Mouse (Mus musculus) gastrocnemius, postnatal 25 days (tissue): ENCODE measurements around the gene Gm20388. TPM values are rescaled to one million over a fixed set of nuclear protein-coding genes. Genes with fewer than 3 reads are reported as not detected.
A peak's percentile ranks its signal among the peaks of the same experiment; 100 is the strongest.

Experiments used
- DNase-seq: peaks from one replicate; pipeline ENCODE4 v3.0.0; 2022
- total RNA-seq, 2 experiments: library from RNA; stranded (reverse); gene quantifications; 1 replicate in 1 of 2; 2 replicates in 1 of 2; pipeline ENCODE4 v1.2.3; 2021

Gene Gm20388
- total RNA-seq, 2 experiments from 2014 or later: 6.7 TPM; not detected in 1

DNA sequence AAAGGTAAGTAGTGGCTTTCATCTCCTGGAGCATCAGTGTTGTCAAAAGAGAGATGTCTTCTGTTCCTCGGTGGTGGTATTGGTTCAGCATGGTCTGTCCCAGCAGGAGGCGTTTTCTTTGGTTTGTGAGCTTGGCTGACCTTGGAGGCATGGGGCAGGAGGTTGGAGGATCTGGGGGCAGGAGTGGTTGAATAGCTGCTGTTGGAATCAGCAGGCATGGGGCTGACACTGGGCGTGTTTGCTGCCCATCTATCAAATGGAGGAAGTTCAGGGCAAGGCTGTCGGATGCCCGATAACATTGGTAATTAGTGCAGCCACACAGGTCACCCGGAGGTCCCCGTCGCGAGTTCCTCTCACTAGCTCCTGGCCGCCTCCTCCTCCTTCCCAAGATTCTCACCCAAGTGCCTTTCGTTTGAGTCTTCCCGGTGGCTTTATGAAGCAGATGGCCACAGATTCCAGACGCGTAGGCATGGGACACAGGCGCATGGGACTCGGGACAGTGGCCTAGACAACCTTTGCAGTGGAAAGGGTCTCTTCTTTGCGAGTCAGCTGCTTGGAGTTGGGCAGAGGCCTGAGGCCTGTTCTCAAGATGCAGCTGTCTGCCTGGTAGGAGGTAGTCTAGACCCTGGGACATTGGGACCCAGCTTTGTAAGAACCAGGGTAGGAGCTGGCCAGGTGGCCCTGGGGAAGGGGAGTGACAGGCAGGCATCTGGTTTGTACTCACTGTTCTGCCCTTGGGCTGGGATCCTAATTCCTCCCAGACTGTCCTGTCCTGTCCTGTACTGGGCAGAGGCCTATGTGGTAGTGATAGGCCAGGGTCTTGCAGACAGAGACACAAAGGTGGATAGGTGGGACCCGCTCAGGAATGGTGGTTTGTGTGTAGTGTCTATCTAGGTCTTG is 320.3 kb downstream of the Gm20388 start:
- no peak for DNase-seq

DNA sequence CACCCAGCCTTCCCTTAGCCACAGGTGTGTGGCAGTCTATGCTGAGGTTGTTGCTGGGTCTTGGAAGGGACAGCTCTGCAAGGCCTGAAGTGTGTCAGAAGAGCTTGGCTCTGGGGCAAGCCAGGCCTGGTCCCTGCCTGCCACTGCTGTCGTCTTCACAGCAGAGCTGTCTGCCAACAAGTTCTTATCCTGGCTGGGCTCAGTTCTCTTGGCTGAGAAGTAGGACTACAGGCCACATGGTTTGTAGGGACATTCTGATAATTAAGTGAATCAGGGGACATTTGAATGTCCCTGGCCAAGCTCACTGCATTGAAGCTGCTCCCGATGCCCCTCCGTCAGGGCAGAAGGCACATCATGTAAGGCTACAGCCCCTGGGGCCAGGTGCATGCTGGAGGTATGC is 321.2 kb downstream of the Gm20388 start:
- peak; percentile 65 for DNase-seq

DNA sequence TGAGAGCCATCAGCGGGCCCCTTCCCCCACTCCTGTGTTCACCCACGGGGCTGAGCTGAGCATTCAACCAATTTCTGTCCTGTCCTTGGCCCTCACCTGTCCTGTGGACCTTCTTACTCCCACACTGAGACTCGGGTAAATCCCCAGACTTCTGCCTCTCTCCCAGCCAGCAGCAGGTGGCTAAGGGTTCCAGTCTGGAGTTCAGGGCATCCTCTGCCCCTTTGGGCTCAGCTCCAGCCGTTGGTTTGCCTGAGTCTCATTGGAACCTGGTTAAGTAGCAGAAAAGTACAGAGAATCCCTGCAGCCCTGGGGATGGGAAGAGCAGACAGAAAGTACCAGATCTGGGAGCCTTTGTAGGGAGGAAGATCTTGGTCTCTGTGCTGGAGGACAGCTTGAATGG is 321.8 kb downstream of the Gm20388 start:
- DNase-seq: no peak

DNA sequence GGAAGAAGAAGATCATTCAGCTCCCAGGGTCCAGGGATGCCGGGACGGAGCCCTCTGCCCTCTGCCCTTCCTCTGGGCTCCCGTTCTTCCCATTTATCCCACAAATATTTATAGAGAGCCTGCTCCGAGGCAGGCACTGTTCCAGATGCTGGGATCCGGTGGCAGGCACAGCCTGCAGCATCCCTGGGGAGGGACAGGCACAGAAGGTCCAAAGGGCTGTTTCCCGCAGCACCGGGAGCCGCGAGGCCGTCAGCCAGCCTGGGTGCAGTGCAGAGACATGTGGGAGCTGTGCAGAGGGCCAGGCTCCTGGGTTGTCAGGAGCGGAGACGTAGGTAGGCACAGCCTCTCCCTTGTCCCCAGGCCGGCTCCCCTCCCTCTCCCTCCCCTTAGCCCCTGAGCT is 322.3 kb downstream of the Gm20388 start:
- no peak for DNase-seq

DNA sequence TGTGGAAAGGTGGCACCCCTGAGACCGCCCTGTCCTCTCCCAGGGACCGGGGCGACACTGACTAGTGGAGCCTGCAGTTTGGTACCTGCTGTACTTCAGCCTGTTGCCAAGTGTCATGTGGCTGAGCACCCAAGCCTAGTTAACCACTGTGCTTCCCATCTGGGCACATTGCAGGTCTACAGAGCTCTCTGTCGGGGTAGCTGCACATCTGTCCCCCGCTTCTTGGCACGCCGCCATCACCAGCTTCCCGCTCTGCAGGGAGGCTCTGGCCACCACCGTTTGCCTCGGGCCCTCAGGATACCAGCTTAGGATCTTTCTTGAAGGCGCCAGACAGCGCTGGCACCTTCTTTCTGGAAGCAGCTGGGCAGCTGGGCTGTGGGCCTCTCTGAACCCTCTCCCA is 323.8 kb downstream of the Gm20388 start:
- DNase-seq: peak; percentile 53

DNA sequence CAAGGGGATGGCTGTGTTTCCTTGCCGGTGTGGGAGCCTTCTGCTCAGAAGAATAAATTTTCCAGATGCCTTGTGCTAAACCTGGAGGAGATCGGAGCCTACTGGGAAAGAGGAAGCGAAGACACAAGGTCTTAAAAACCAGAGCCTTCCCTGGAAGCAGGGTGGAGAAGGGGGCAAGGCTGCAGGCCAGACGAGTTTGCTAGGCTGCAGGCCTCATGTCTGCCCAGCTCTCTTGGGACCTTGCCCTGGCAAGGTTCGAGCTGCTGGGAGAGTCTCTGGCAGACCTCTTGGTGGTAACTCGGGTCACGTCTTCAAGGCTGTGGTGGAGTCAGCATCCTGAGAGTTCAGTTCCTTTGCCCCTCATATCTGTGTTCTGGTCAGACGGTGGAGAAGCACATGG is 324.2 kb downstream of the Gm20388 start:
- DNase-seq: peak; percentile 64

DNA sequence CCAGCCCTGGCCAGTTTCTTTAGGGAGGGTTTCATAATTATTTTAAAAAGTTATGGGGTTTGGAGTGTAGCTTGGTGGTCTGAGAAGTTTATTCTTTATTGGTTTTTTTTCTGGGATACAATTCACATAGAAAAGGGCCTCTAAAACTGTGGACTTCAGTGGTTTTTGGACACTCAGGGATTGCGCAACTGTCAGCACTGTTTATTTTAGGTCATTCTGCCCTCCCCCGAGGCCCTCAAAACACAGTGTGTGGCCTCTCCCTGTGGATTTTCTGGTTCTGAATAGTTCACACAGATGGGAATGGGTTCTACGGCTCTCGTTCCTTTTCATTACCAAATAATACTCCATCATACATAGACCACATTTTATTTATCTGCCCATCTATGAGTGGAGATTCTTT is 332.6 kb downstream of the Gm20388 start:
- DNase-seq: no peak

DNA sequence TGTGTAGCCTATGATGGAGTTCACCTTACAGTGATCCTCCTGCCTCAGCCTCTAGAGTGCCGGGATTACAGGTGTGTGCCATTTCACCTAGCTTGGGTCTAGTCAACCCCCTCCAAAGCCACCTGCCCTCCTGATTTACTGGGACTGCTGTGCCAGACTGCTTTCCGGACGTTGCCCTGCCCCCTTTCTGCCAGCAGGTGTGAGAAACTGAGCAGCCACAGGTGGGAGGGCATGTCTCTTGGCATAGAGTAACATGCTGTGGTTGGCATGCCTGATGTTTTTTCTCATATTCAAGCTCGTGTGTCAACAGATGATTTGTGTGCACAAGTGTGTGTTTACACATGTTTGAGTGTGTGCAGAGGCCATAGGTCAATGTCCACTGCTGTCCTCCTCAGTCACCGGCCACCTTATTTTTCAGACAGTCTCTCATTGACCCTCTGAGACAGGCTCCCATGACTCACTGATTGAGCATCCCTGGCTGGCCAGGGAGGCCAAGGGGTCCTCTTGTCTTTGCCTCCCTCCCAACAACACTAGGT is 333.3 kb downstream of the Gm20388 start:
- DNase-seq: no peak

DNA sequence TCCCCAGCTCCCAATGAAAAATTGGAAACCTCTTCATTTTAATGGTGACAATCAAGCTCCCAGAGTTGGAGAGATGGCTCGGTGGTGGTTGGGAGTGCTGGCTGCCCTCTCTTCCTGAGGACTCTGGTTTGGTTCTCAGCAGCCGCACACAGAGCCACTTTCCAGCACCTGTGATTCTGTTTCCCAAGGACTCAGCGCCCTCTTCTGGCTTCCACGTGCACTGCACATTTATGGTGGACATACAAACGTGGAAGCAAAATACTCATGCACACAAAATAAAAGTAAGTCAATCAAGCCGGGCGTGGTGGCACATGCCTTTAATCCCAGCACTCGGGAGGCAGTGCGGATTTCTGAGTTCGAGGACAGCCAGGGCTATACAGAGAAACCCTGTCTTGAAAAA is 333.9 kb downstream of the Gm20388 start:
- no peak for DNase-seq

DNA sequence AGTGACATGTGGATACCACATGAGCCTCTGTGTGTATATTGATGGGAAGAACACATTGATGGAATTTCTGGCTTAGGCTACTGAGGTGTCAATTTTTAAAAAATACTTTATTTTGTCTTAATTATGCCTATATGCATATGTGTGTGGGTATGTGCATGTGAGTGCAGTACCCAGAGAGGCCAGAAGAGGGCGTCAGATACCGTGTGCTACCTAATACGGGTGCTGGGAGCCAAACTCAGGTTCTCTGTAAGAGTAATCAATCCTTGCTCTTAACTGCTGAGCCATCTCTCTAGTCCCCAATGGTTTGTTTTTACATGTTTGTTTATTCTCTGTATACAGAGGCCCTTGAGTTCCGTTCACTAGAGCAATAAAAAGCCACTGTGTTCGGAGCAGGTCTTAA is 337.0 kb downstream of the Gm20388 start:
- DNase-seq: no peak

DNA sequence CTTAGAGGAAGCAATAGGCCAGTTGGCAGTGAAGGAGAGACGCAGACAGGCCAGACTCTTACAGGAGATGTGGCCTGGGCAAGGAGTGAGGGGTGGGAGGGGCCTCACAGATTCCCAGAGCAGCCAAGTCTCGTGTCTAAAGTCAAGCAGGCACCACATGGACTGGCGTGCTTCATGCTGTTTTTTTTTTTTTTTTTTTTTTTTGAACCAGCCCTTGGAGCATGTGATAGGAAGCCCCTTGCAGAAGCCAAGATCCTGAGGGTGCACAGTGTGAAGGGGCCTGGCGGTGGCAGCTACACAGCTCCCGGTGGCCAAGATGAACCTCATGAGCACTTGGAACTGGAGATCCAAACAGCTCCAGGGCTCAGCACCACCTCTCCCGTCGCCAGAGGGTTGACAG is 337.4 kb downstream of the Gm20388 start:
- DNase-seq: peak; percentile 58

DNA sequence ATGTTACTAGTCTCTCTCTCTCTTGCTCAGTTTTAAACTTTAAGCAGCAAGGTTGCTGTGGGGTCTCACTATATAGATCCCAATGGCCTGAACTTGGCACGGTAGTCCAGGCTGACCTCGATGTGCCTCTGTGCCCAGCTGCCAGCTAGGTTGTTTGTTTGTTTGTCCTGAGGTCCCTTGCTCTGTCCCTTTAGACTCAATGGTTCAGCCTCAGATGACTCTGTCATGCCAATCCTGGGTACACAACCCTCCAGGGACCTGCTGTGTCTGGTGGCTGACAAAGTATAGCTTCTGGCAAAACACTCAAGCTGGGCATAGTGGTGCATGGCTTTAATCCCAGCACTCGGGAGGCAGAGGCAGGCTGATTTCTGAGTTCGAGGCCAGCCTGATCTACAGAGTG is 337.8 kb downstream of the Gm20388 start:
- DNase-seq: no peak

DNA sequence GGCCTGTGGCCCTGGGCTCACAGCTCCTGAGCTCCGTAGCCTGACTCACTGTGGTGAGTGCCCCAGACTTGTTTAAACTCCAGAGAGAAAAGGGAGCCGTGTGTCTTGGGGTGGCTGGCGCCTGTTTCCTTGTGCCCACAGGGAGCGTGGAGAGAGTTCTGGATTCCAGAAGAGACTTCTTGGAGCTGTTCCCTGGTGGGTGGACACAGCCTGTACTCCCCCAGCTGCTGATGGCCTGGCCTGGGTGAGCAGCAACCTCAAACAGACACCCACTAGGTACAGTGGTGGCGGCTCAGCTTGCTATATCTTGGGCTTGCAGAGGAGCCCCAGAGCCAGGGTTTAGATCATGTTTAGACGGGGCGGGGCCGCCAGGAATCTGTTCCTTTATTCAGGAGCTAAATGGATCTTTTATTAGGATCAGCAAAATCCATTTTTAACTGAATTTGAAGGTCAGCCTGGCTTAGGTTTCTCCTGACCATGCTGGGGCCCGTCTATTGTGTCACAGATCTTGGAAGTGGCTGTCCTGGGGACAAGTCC is 339.2 kb downstream of the Gm20388 start:
- DNase-seq: peak; percentile 71

DNA sequence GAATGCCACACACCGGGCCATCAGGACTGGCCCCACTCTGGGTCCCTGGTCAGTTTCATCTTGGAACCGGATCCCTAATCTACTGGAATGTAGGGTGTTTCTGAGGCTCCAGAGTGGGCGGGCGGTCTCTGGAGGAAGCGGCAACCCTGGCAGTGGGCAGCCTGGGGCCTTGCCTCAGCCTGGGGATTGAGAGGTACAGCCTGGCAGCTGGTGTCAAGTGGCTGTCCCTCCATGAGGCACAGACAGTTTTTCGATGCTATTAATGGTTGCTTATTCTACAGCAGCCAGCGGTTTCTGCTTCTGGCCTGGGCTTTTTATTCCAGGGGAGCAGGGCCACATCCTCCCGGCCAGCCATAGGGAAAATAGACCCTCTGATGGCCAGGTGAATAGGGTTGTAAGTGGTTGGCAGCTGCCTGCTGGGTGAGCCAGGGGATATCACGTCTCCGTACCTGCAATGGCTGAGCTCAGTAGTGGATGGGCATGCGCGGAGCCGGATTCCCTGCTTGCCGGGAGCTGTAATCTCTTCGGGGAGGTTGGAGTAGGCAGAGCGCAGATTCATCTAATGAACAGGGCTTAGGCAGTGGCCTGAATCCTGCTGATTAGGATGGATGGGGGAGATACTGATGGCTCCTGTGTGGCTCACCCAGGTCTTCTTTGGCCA is 340.2 kb downstream of the Gm20388 start:
- peak; percentile 58 for DNase-seq

DNA sequence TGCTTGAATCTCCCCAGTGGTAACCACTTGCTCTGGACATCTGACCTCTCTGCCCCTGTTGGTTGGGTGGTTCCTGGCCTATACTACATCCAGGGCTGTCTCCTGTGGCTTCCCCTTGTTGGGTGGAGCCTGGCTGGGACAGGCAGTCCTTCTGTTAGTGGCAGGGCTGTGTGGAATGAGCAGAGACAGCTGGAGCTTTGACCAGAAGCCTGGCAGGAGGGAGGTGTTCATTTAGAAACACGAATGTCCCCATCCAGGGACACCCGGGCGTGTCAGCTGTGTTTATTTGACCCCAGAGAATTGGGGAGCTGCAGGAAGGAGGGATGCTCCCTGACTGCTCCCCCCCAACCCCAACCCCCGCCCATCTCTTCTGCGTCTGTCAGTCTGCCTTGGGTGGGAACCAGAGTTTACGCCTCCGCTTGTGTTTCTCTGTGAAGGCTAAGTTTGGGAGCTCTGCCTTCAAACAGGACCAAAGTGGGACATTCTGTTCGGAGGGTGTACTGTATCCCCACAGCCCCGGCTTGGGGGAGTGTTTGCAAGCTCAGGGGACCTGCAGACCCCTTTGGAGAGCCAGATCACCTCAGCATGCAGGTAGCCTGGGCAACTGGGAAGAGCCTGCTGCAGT is 340.9 kb downstream of the Gm20388 start:
- DNase-seq: peak; percentile 85

DNA sequence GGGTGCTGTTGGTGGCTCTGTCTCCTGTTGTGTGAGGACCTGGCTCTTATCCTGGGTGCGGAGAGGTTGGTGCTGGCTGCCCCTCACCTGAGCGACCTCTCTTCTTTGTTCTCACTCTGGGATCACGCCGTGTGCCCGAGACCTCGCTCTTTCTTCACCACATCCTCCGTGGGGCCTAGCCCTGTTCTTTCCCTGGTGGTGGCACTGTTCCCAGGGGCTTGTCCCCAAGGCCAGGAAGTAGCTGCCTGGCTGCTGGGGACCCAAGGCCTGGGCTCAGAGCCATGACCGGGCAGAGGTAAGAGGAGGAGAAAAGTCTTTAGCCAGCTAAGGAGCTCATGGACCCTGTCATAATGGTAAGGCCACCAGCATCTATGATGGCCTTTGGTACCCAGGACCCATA is 343.0 kb downstream of the Gm20388 start:
- DNase-seq: peak; percentile 42

DNA sequence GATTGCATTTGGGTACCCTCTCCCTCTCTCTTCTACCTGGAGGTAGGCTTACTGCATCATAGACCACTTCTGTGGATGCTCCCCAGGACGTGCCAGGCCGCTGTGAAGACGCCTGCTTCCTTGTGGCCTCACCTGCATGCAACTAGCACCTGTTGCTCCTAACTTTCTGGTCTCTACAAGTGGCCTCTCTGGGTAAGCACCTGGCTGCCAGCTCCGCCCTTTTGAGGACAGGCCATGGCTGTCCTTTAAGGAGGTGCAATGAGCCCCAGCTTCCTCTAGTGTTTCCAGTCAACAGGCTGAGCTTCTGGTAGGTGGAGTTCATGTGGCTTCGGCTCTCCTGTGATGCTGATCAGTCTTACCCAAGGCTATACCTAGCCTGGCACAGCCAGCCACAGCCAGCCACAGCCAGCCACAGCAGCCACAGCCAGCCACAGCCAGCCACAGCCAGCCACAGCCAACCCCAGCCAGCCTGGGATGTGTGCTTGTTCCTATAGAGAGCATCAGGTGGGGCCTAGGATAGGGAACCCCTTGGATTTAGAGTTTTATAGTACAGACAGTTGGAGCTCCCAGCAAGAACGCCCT is 344.9 kb downstream of the Gm20388 start:
- no peak for DNase-seq

DNA sequence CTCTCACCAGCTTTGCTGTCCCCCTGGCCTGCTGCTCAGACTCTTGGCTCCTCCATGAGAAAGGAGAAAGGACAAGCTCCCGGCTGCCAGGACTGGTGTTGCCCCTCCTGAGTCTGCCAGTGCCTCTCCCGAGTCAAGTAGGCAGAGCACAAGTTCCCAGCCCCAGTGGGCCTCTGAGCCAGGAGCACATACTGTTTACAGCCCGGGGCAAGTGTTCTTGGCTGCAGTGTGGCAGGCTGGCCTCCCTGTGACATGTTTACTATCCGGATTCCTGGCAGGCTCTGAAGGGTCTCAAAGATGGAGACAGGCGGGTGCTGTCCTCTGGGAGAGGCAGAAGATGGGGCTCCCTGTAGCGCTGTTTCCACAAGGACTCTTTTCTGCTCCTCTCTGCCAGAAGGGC is 346.3 kb downstream of the Gm20388 start:
- DNase-seq: peak; percentile 87

DNA sequence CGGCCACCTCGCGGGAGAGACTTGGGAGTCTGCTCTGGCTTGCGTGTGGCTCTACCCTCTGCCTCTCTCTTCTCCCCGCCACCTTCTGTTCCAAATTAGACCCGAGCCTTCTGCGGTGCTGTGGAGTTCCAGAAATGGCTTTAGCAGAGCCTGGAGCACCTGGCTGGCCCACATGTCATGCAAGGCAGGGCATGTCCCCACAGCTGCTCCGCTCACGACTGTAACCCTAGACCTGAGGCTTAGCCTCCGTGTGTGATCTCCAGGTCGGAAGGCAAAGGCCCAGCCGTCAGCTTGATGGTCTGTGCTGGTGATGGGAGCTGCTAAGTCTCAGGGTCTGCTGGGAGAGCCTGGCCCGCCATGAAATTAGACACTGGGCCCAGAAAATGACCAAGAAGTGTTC is 348.6 kb downstream of the Gm20388 start:
- peak; percentile 75 for DNase-seq

DNA sequence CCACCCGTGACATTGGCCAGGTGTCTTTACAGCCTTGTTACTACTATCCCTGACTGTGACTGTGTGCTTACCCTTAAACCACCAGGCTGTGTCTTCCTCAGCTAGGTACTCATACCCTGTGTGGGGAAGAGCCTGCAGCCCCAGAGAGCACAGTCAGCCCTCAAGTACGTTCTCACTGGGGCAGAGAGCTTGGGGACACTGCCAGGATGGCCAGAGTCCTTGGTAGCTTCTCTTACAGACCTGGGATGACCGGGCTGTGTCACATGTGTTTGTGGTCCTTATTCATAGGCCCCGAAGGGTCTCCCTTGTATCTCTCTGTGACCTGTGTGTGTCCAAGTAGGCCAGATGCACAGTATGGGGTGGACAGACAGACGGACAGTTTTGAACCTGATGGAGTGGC is 350.0 kb downstream of the Gm20388 start:
- peak; percentile 39 for DNase-seq

DNA sequence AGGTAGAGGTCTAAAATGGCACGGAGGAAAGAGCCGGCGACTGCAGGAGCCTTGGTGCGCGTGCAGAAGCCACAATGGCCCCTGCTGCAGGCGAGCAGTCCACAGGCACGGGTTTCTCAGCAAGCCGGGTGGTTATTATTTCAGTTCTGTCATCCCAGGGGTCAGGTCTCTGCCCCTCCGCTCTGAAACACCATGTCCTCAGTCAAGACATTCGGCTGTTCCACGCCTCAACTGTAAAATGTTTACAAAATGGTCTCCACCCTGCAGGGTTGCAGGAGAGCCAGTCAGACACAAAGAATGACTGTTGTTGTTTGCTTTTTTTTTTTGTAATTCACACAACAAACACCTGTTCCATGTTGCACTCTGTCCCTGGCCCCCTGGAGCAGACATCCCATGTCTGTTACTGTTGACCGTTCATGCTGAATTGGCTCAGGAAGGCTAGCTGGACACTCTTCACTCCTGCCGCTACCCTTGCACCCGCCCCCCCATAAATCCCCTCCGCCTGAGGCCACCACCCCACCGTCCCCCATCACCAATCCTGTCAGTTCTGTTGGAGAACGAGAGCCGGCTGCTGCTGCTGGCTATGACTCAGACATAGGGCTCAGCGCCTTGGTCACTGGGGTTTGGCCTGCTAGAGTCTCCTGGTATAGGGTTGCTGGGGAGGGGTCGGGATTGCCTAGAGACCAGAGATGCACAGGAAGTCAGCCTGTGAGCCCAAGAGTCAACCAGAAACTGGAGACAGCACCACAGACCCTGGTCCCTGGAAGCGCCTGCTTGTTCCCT is 350.9 kb downstream of the Gm20388 start:
- DNase-seq: no peak
